Mouse (Mus musculus) embryonic facial prominence, embryonic 12.5 days (tissue): ENCODE measurements around the gene Lrch1. TPM values are rescaled to one million over a fixed set of nuclear protein-coding genes. Genes with fewer than 3 reads are reported as not detected.
A peak's percentile ranks its signal among the peaks of the same experiment; 100 is the strongest.

Experiments
- ATAC-seq: fragments of 200-750 bp; cut with Nextera tagmentation; 2 replicates; pipeline ENCODE4 v1.8.0; 2017; ENCODE audit not compliant: insufficient number of reproducible peaks, insufficient read depth, low FRiP score, low TSS enrichment
- H3K27ac ChIP-seq: fragments of 300-500 bp; sonication (generic); 2 replicates; pipeline ENCODE4 v1.5.1; 2016; ENCODE audit warnings: mild to moderate bottlenecking
- H3K27me3 ChIP-seq: fragments of 300-500 bp; sonication (generic); 2 replicates; pipeline ENCODE4 v1.6.1; 2016; ENCODE audit warnings: mild to moderate bottlenecking, moderate library complexity
- H3K36me3 ChIP-seq: fragments of 300-500 bp; sonication (generic); 2 replicates; pipeline ENCODE4 v1.6.1; 2016; ENCODE audit warnings: mild to moderate bottlenecking
- H3K4me1 ChIP-seq: fragments of 300-500 bp; sonication (generic); 2 replicates; pipeline ENCODE4 v1.6.1; 2016
- H3K4me2 ChIP-seq: fragments of 300-500 bp; sonication (generic); replicated peaks from 2 replicates; pipeline ENCODE4 v1.6.1; 2016; ENCODE audit warnings: mild to moderate bottlenecking, moderate library complexity
- H3K4me3 ChIP-seq: fragments of 300-500 bp; sonication (generic); 2 replicates; pipeline ENCODE4 v1.5.1; 2016; ENCODE audit warnings: mild to moderate bottlenecking
- H3K9ac ChIP-seq: fragments of 300-500 bp; sonication (generic); 2 replicates; pipeline ENCODE4 v1.6.1; 2016; ENCODE audit warnings: mild to moderate bottlenecking, moderate library complexity
- H3K9me3 ChIP-seq: fragments of 300-500 bp; sonication (generic); 2 replicates; pipeline ENCODE4 v1.6.1; 2016; ENCODE audit warnings: mild to moderate bottlenecking, moderate library complexity
- WGBS: fragments of 180-500 bp; shearing (Covaris S2); methylation state at CpG from one replicate; pipeline ENCODE4 v1.1.7; 2016; 5-methylcytosine and 5-hydroxymethylcytosine counted together
- polyA plus RNA-seq: library from polyadenylated mRNA; unstranded; fragments of >200 nt; fragmentation: Nextera tagmentation; extraction: Ambion mirVana; gene quantifications from 2 replicates; pipeline ENCODE4 v1.2.1, GENCODE M21; 2016

The Lrch1 gene
- polyA plus RNA-seq, 1 experiment from 2014 or later = 15.7 TPM

DNA sequence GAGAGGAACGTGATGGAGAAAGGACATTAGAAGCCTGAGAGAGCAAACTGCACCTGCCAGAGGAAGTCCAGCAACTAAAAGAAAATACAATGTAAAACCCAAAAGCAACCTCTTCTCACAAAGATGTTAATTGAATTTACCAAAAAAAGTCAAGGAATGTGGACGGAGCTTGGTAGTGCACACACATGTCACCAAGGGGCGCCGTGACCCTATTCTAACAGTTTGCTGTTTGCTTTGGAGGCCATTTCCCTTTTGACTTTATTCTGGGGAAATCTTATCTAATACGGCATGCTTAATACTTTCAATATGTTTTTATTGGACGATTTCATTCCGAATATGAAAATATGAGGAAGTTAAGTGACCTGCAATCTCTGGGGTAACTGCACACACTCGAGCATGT, 158.9 kb downstream of the Lrch1 start:
- no peak overlapping the region for H3K4me2 ChIP-seq
- no peaks in the 10 kb centered on the region for H3K9me3 ChIP-seq
- ATAC-seq = no peak
- H3K4me3 ChIP-seq = no peak overlapping the region
- 59% methylated on average over 8 of the region's 8 CpGs for WGBS
- H3K27me3 ChIP-seq = no peaks in the 10 kb centered on the region
- 0 out of 2 replicates have a peak, but pooled peaks cover 3% of the 10 kb centered on the region for H3K4me1 ChIP-seq
- H3K27ac ChIP-seq = no peak overlapping the region
- H3K9ac ChIP-seq = no peak overlapping the region
- H3K36me3 ChIP-seq = peaks cover 16% of the 10 kb centered on the region; the same call in 1 of the 2 replicates

DNA sequence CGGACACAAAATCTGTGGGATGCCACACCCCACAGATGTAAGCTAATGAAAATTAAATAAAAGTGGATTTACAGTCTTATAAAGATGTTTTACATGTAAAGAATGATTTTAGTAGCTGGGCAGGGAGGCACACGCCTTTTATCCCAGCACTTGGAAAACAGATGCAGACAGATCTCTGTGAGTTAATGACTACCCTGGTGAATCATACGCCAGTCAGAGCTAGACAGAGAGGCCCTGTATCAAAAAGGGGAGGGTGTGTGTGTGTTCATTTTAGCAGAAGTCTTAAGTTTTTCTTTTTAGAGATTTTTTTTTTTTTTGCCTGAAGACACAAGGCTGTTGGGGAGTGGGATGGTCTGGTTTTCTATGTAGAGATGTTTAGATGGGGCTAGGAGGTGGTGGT, 160.0 kb downstream of the Lrch1 start:
- H3K4me1 ChIP-seq = 0 out of 2 replicates have a peak, but pooled peaks cover 3% of the 10 kb centered on the region
- H3K4me2 ChIP-seq = no peak overlapping the region
- no peak overlapping the region for H3K4me3 ChIP-seq
- no peaks in the 10 kb centered on the region for H3K9me3 ChIP-seq
- peaks cover 23% of the 10 kb centered on the region for H3K36me3 ChIP-seq
- no peak overlapping the region for H3K27ac ChIP-seq
- ATAC-seq = no peak
- H3K9ac ChIP-seq = no peak overlapping the region
- 84% methylated on average over 3 of the region's 3 CpGs for WGBS
- H3K27me3 ChIP-seq = no peaks in the 10 kb centered on the region

DNA sequence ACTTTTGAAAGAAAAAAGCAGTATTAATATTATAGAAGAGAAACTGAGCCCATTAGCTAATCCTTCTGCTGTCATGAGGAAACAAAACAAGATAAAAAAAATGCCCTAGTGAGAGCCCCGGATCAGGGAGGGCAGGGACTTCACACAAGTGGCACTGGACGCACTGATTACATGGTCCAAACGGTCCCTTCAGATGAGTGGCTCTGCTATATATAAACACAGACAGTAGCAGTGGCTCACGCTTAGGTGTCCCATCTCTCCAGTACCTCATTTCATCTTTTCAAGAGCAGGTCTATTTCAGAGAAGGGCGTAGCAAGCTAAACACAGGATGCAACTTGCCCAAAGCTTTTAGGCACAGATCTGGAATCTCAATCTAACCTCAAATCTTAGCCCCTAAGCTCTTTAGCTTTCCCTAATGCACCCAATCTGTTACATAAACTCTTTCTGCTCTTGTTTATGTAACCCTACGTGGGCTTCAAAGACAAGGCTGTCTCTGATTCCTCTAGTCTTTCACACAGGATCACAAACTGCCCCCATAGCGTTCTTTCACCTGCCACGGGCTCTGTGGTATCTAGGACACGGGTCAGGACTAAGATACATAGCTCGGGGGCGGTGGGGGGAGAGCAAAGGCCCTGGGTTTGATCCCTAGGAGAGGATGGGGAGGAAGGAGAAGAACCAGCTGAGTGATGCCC, 163.3 kb downstream of the Lrch1 start:
- no peak overlapping the region for H3K4me2 ChIP-seq
- ATAC-seq = no peak
- H3K9me3 ChIP-seq = no peaks in the 10 kb centered on the region
- no peak overlapping the region for H3K4me3 ChIP-seq
- H3K27ac ChIP-seq = no peak overlapping the region
- no peaks in the 10 kb centered on the region for H3K27me3 ChIP-seq
- WGBS = 79% methylated on average over 11 of the region's 11 CpGs
- H3K4me1 ChIP-seq = 0 out of 2 replicates have a peak, but pooled peaks cover under 1% of the 10 kb centered on the region
- H3K36me3 ChIP-seq = peaks cover 23% of the 10 kb centered on the region
- no peak overlapping the region for H3K9ac ChIP-seq

DNA sequence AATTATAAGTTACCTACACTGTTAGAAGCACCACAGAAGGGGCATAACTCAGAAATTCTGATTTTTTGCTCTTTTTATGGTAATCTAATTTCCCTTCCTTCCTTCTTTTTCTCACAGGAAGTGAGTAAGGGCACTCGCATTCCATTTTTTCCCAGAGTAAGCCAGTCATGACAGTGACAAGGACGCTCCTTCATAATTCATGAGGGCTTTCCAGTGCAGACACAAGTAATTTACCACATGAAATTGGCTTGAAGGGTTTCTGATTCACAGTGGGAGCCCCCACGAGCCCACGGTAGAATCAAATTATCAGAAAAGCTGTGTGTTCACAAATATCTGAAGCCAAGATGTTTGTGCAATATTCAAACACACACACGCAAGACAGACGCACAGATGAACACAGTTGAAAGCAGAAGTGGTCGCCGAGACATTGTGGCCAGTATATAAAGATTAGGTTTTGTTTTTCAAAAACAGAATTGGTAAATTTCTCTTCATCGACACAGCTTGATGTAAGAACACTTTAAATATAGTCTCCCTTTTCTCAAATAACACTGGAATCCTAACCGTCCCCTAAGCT, 173.5 kb downstream of the Lrch1 start:
- Histone ChIP-seq H3K4me1 (no peaks in the 10 kb centered on the region), H3K27ac (no peak overlapping the region), H3K27me3 (no peaks in the 10 kb centered on the region), H3K9me3 (0 out of 2 replicates have a peak, but pooled peaks cover 5% of the 10 kb centered on the region), H3K4me3 (no peak overlapping the region), H3K36me3 (peaks cover 26% of the 10 kb centered on the region), H3K4me2 (no peak overlapping the region), H3K9ac (no peak overlapping the region)
- 72% methylated on average over 10 of the region's 10 CpGs for WGBS
- ATAC-seq = no peak

DNA sequence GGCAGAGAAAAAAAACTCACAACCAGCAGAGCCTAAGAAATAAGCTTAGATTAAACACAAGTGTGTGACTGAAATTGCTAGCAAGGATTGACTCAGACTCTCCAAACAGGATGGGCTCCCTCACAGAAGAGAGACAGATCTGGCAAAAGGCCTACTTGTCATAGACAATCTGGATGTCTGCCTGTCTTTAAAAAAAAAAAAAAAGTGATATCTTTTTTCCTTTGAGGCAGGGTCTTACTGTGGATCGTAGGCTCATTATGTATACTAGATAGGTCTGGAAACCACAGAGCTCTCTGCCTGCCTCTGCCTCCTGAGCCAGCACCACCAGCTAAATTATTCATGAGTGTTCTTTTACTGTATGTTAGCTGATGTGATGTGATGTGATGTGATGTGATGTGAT, 179.8 kb downstream of the Lrch1 start:
- Histone ChIP-seq H3K9ac (no peak overlapping the region), H3K4me1 (no peaks in the 10 kb centered on the region), H3K27ac (no peak overlapping the region), H3K4me2 (no peak overlapping the region), H3K36me3 (peaks cover 26% of the 10 kb centered on the region), H3K4me3 (no peak overlapping the region), H3K27me3 (no peaks in the 10 kb centered on the region), H3K9me3 (0 out of 2 replicates have a peak, but pooled peaks cover 5% of the 10 kb centered on the region)
- ATAC-seq = no peak
- 72% methylated on average over 1 of the region's 1 CpGs for WGBS

DNA sequence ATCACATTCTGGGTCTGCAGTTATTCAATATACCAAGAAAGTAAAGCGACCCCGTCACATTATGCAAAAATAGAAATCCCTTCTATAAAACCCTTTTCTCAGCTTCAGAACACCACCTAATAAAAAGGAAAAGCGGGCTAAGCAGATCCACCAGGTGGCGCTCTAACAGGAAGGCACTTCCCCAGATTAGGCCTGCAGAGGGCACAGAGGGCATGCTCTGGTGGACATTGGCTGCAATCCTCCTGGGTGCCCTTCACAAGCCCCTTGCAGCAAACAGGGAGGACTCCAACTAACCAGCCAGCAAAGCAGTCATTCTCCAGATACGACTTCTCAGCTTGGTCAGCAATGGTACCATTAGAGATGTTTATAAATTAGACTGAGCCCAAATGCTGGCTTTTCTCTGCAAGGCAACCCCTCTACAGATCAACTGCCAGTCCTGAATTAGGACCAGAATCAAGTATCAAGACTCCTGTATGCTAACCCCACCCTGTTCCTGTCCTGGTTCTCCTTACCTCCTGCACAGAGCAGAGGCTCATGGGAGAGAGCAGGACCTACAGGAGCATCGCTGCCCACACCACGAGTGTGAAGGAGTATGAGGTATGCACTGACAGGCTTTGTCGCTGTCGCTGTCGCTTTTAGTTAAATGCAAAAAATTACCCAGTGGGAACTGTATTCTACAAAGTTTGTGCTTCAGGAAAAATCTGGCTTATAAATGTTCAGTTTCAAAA, 183.3 kb downstream of the Lrch1 start:
- ATAC-seq = no peak
- Histone ChIP-seq H3K4me2 (no peak overlapping the region), H3K27me3 (no peaks in the 10 kb centered on the region), H3K9ac (no peak overlapping the region), H3K4me3 (no peak overlapping the region), H3K9me3 (no peaks in the 10 kb centered on the region), H3K27ac (no peak overlapping the region), H3K4me1 (no peaks in the 10 kb centered on the region), H3K36me3 (peaks cover 9% of the 10 kb centered on the region; the same call in 1 of the 2 replicates)
- 59% methylated on average over 10 of the region's 10 CpGs for WGBS

DNA sequence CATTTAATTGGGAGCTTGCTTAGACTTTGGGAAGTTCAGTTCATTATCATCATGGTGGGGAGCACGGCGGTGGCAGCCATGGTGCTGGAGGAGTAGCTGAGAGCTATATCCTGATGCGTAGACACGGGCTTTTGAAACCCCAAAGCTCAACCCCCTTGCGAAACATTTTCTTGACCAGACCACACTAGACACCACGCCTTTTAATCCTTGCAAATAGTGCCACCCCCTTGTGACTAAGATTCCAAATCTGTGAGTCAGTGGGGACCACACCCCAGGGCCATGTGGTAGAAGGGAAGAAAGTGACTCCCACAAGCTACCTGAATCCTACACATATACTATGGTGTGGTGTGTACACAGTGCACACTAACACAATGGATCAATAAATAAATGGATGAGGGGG, 210.8 kb downstream of the Lrch1 start:
- Histone ChIP-seq H3K9me3 (no peaks in the 10 kb centered on the region), H3K27me3 (no peaks in the 10 kb centered on the region), H3K27ac (no peak overlapping the region), H3K9ac (no peak overlapping the region), H3K36me3 (peaks cover 45% of the 10 kb centered on the region), H3K4me2 (no peak overlapping the region), H3K4me3 (no peak overlapping the region), H3K4me1 (peaks cover 11% of the 10 kb centered on the region; the same call in 1 of the 2 replicates)
- 93% methylated on average over 6 of the region's 6 CpGs for WGBS
- no peak for ATAC-seq

DNA sequence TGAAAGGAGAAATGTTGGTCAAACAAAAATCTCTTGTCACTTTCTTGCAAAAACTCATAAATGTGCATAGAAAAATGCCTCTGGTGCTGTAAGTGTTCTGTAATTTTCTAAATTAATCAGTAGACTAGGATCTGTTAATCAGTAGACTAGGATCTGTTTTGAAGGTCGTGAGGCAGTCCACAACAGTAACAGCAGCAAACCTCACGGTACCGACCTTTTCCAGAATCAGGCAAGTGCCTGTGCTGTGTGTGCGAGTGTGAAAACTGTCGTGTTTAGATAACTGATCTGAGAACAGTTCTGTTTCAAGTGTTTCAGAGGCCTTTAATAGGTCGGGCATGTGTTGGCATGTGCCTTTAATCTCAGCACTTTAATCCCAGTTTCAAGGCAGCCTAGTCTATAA, 212.2 kb downstream of the Lrch1 start:
- H3K9me3 ChIP-seq = no peaks in the 10 kb centered on the region
- no peak overlapping the region for H3K4me2 ChIP-seq
- no peaks in the 10 kb centered on the region for H3K27me3 ChIP-seq
- no peak overlapping the region for H3K4me3 ChIP-seq
- H3K27ac ChIP-seq = no peak overlapping the region
- no peak for ATAC-seq
- 78% methylated on average over 6 of the region's 6 CpGs for WGBS
- peaks cover 11% of the 10 kb centered on the region; the same call in 1 of the 2 replicates for H3K4me1 ChIP-seq
- H3K36me3 ChIP-seq = peaks cover 38% of the 10 kb centered on the region
- no peak overlapping the region for H3K9ac ChIP-seq

DNA sequence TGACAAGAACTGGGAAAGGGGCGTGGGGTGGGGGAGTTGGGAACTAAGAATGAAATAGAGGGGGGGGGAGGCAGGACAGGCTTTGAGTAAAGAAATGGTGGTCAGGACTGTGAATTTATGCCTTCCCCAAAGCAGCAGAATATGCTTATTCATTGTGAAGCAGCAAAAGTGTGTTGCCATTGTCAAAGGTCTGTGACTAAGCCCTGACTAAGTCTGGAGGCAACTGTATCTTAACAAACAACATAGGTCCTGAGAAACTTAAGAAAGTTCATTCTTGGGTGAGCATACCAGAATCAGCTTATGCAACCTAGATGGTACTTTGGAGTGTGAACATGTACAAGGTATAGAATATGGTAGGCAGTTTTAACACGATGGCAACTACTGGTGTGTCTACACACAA, 214.3 kb downstream of the Lrch1 start:
- peak overlapping the region; percentile 49 for H3K4me2 ChIP-seq
- H3K4me1 ChIP-seq = peaks cover 11% of the 10 kb centered on the region; the same call in 1 of the 2 replicates
- H3K9me3 ChIP-seq = no peaks in the 10 kb centered on the region
- peak overlapping the region; percentile 39; the same call in 1 of the 2 replicates for H3K9ac ChIP-seq
- no peaks in the 10 kb centered on the region for H3K27me3 ChIP-seq
- no peak for ATAC-seq
- WGBS = 73% methylated on average over 2 of the region's 2 CpGs
- H3K36me3 ChIP-seq = peaks cover 19% of the 10 kb centered on the region
- no peak overlapping the region for H3K27ac ChIP-seq
- H3K4me3 ChIP-seq = peak overlapping the region; percentile 62; the same call in 1 of the 2 replicates

DNA sequence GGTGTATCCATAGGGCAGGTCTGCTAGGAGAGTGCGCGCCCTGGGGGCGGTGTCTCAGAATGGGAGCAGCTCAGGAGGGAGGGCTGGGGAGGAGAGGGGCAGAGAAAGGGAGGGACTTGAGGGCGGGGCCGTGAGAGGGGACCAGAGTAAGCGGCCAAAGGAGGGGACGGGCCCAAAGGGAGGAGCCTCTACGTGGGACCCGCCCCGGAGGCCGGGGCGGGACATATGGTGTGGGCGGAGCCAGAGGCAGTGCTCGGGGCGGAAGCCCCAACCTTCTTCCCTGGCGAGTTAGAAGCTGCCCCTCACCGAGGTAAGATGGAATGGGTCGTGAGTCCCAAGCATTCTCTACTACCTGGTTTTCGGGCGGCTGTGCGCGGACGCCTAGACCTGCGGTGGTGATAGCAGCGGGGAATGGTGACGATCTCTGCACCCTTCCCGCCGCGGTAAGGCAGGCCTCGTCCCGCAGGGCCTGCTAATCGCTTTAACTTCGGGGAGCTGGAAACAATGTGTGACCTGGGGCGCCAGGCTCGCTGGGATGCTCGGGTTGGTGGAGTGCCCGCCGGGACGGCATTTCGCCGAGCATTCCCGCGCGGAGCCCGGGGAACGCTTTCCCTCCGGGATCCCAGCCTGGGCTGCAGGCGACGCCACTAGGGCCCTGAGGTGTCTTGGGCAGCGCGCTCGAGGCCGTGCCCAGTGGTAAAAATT, 215.4 kb downstream of the Lrch1 start, which contains the start of gene Esd:
TSS of gene Esd (plus strand) at position 219 of the 705 bp plus-strand sequence.
- whole genome bisulfite sequencing = under 1% methylated on average over 52 of the region's 53 CpGs
- H3K4me2 ChIP-seq = peak within 1 kb of the TSS; percentile 49
- peaks cover 16% of the 10 kb centered on the region for H3K36me3 ChIP-seq
- H3K9me3 ChIP-seq = no peaks in the 10 kb centered on the region
- peak within 1 kb of the TSS; percentile 80 for H3K9ac ChIP-seq
- H3K4me3 ChIP-seq = peak within 1 kb of the TSS; percentile 62
- peak within 1 kb of the TSS; percentile 64 for H3K27ac ChIP-seq
- no peaks in the 10 kb centered on the region for H3K27me3 ChIP-seq
- peak; percentile 96 for ATAC-seq
- H3K4me1 ChIP-seq = peaks cover 11% of the 10 kb centered on the region; the same call in 1 of the 2 replicates
